In genomic region chr8:120980948-120981347, GRCm38 (mm10) we compare ENCODE assay signal across 20 mouse cellular contexts.
DNase-seq lines count a peak whose midpoint lies in the region; ATAC-seq and TF ChIP-seq lines count a peak whose summit lies in the region.
"Had no signal": no experiment of that assay in that cellular context is flagged by ENCODE, and none has a peak within 500 bp of the region (broad histone marks: within the 10 kb centered on the region; RNA-seq: fewer than 3 reads in every experiment).

No protein-coding gene starts in this region.

- H3K4me1 ChIP-seq in lung, embryonic 14.5 days (ENCODE audit: insufficient read depth), result peaks cover 9% of the 10 kb centered on the region
- peaks cover 17% of the 10 kb centered on the region for H3K4me1 ChIP-seq in embryonic facial prominence, embryonic 13.5 days
- peaks cover 17% of the 10 kb centered on the region for H3K4me1 ChIP-seq in intestine, embryonic 16.5 days (ENCODE audit: control insufficient read depth, insufficient read depth, low read length)
- peaks cover 9% of the 10 kb centered on the region for H3K4me1 ChIP-seq in stomach, embryonic 14.5 days (ENCODE audit: control insufficient read depth, insufficient read depth, low read length)
- H3K4me1 ChIP-seq in liver, embryonic 11.5 days (replicated peaks; ENCODE audit: control insufficient read depth, insufficient read depth, low read length), result no peaks in the 10 kb centered on the region
- H3K4me1 ChIP-seq: forebrain, embryonic 12.5 days; midbrain, embryonic 10.5 days had no signal

- H3K4me2 ChIP-seq in lung, embryonic 14.5 days, result peak overlapping the region; percentile 39
- peak overlapping the region; percentile 42 for H3K4me2 ChIP-seq in embryonic facial prominence, embryonic 13.5 days
- H3K4me2 ChIP-seq in intestine, embryonic 16.5 days (ENCODE audit: low read depth, low read length), result peak overlapping the region; percentile 21
- peak overlapping the region; percentile 29 for H3K4me2 ChIP-seq in stomach, embryonic 14.5 days (replicated peaks; ENCODE audit: low read depth, low read length)
- H3K4me2 ChIP-seq in liver, embryonic 11.5 days, result no peak overlapping the region
- H3K4me2 ChIP-seq: forebrain, embryonic 12.5 days; hindbrain, embryonic 14.5 days; liver, embryonic 12.5 days; neural tube, embryonic 13.5 days had no signal

- TF ChIP-seq CTCF in lung, embryonic 14.5 days (IDR thresholded peaks at IDR 0.05; ENCODE audit: low read depth), result no peak

- no peaks in the 10 kb centered on the region for H3K27me3 ChIP-seq in lung, embryonic 14.5 days (ENCODE audit: insufficient read depth, low read length)
- peaks cover 34% of the 10 kb centered on the region for H3K27me3 ChIP-seq in embryonic facial prominence, embryonic 13.5 days
- H3K27me3 ChIP-seq in intestine, embryonic 16.5 days (replicated peaks; ENCODE audit: control insufficient read depth, insufficient read depth, low read length), result no peaks in the 10 kb centered on the region
- no peaks in the 10 kb centered on the region for H3K27me3 ChIP-seq in stomach, embryonic 14.5 days (ENCODE audit: control insufficient read depth, insufficient read depth, low read length)
- no peaks in the 10 kb centered on the region; the same call in 1 of the 2 replicates for H3K27me3 ChIP-seq in liver, embryonic 11.5 days (replicated peaks; ENCODE audit: control insufficient read depth, insufficient read depth, low read length)

- H3K27ac ChIP-seq in lung, embryonic 14.5 days (ENCODE audit: low read depth), result peak overlapping the region; percentile 56; the same call in 1 of the 2 replicates
- no peak overlapping the region for H3K27ac ChIP-seq in embryonic facial prominence, embryonic 13.5 days
- H3K27ac ChIP-seq in intestine, embryonic 16.5 days (ENCODE audit: low read length), result peak overlapping the region; percentile 44; the same call in 1 of the 2 replicates
- H3K27ac ChIP-seq in stomach, embryonic 14.5 days (ENCODE audit: low read length), result peak overlapping the region; percentile 49
- H3K27ac ChIP-seq in liver, embryonic 11.5 days (ENCODE audit: low read depth, low read length), result no peak overlapping the region
- H3K27ac ChIP-seq: forebrain, embryonic 12.5 days; hindbrain, embryonic 14.5 days; liver, embryonic 12.5 days; midbrain, embryonic 10.5 days; neural tube, embryonic 13.5 days had no signal

- no peak overlapping the region for H3K4me3 ChIP-seq in lung, embryonic 14.5 days (ENCODE audit: low read depth, low read length)
- no peak overlapping the region for H3K4me3 ChIP-seq in embryonic facial prominence, embryonic 13.5 days
- no peak overlapping the region for H3K4me3 ChIP-seq in intestine, embryonic 16.5 days (ENCODE audit: low read length)
- no peak overlapping the region for H3K4me3 ChIP-seq in stomach, embryonic 14.5 days (ENCODE audit: low read depth, low read length)
- H3K4me3 ChIP-seq in liver, embryonic 11.5 days (ENCODE audit: low read depth, low read length), result no peak overlapping the region
- H3K4me3 ChIP-seq: forebrain, embryonic 12.5 days; liver, embryonic 12.5 days; midbrain, embryonic 10.5 days; neural tube, embryonic 13.5 days had no signal

- WGBS in lung, embryonic 14.5 days, result 17% methylated on average over 13 of the region's 13 CpGs
- 20% methylated on average over 13 of the region's 13 CpGs for WGBS in embryonic facial prominence, embryonic 13.5 days
- WGBS in intestine, embryonic 16.5 days, result 23% methylated on average over 13 of the region's 13 CpGs
- WGBS in stomach, embryonic 14.5 days, result 17% methylated on average over 13 of the region's 13 CpGs
- 49% methylated on average over 13 of the region's 13 CpGs for WGBS in liver, embryonic 11.5 days

- H3K36me3 ChIP-seq in lung, embryonic 14.5 days (ENCODE audit: insufficient read depth), result no peaks in the 10 kb centered on the region
- no peaks in the 10 kb centered on the region for H3K36me3 ChIP-seq in embryonic facial prominence, embryonic 13.5 days
- no peaks in the 10 kb centered on the region for H3K36me3 ChIP-seq in intestine, embryonic 16.5 days (ENCODE audit: control insufficient read depth, insufficient read depth, low read length)
- no peaks in the 10 kb centered on the region for H3K36me3 ChIP-seq in stomach, embryonic 14.5 days (ENCODE audit: control insufficient read depth, insufficient read depth, low read length)
- H3K36me3 ChIP-seq in liver, embryonic 11.5 days (ENCODE audit: control insufficient read depth, insufficient read depth, low read length), result no peaks in the 10 kb centered on the region
- H3K36me3 ChIP-seq: forebrain, embryonic 12.5 days; liver, embryonic 12.5 days; midbrain, embryonic 10.5 days; neural tube, embryonic 13.5 days had no signal

- no peak for DNase-seq in lung, embryonic 14.5 days
- no peak for DNase-seq in lung, postnatal 14 days
- no peak for DNase-seq in liver, embryonic 11.5 days (ENCODE audit: low spot score)
- no peak for DNase-seq in right cerebral cortex, postnatal 14 days
- DNase-seq in gastrocnemius, postnatal 25 days, result no peak
- DNase-seq: adrenal gland, postnatal 36 days; cerebellum, adult 8-10 months; heart, adult 11 months; heart, postnatal 10 days; kidney, adult 9 months; right cerebral cortex, postnatal 25 days; thymus, postnatal 36 days had no signal

- no peak for ATAC-seq in lung, embryonic 14.5 days (ENCODE audit: insufficient read depth)
- ATAC-seq in embryonic facial prominence, embryonic 13.5 days (ENCODE audit: insufficient number of reproducible peaks, insufficient read depth, low FRiP score, low TSS enrichment, low read depth), result no peak
- ATAC-seq in intestine, embryonic 16.5 days, result peak; percentile 16; the same call in 1 of the 2 replicates
- ATAC-seq in stomach, embryonic 14.5 days (ENCODE audit: insufficient number of reproducible peaks, insufficient read depth, low FRiP score, low read depth), result no peak
- ATAC-seq in liver, embryonic 11.5 days (replicated peaks; ENCODE audit: low FRiP score), result no peak
- ATAC-seq: liver, embryonic 12.5 days had no signal

- H3K9ac ChIP-seq in lung, embryonic 14.5 days, result no peak overlapping the region
- H3K9ac ChIP-seq in embryonic facial prominence, embryonic 13.5 days, result 0 out of 2 replicates have a peak overlapping the region, but pooled peaks have one; percentile 21
- H3K9ac ChIP-seq in intestine, embryonic 16.5 days (ENCODE audit: low read depth, low read length), result no peak overlapping the region
- no peak overlapping the region for H3K9ac ChIP-seq in stomach, embryonic 14.5 days (replicated peaks; ENCODE audit: low read depth, low read length)
- no peak overlapping the region for H3K9ac ChIP-seq in liver, embryonic 11.5 days (ENCODE audit: low read depth, low read length)
- H3K9ac ChIP-seq: forebrain, embryonic 12.5 days; hindbrain, embryonic 14.5 days; liver, embryonic 12.5 days; neural tube, embryonic 13.5 days had no signal

- no peaks in the 10 kb centered on the region for H3K9me3 ChIP-seq in lung, embryonic 14.5 days (ENCODE audit: low read depth, low read length)
- H3K9me3 ChIP-seq in embryonic facial prominence, embryonic 13.5 days, result no peaks in the 10 kb centered on the region
- no peaks in the 10 kb centered on the region for H3K9me3 ChIP-seq in intestine, embryonic 16.5 days (ENCODE audit: control insufficient read depth, low read length)
- no peaks in the 10 kb centered on the region for H3K9me3 ChIP-seq in stomach, embryonic 14.5 days (ENCODE audit: control insufficient read depth, low read depth, low read length)
- H3K9me3 ChIP-seq in liver, embryonic 11.5 days (ENCODE audit: control insufficient read depth, low read length), result no peaks in the 10 kb centered on the region
- H3K9me3 ChIP-seq: forebrain, embryonic 12.5 days; liver, embryonic 12.5 days; midbrain, embryonic 10.5 days; neural tube, embryonic 13.5 days had no signal

Comparison
In these comparisons a context has a peak if more than half of its experiments do, and no peak if none do; other contexts are left out.
1. H3K27ac ChIP-seq: peak in lung, embryonic 14.5 days (single experiment), intestine, embryonic 16.5 days (single experiment) and stomach, embryonic 14.5 days (single experiment); none in embryonic facial prominence, embryonic 13.5 days (single experiment) and liver, embryonic 11.5 days (single experiment).